Comparison of ENCODE assay signal across 13 mouse cellular contexts in the genomic region with DNA sequence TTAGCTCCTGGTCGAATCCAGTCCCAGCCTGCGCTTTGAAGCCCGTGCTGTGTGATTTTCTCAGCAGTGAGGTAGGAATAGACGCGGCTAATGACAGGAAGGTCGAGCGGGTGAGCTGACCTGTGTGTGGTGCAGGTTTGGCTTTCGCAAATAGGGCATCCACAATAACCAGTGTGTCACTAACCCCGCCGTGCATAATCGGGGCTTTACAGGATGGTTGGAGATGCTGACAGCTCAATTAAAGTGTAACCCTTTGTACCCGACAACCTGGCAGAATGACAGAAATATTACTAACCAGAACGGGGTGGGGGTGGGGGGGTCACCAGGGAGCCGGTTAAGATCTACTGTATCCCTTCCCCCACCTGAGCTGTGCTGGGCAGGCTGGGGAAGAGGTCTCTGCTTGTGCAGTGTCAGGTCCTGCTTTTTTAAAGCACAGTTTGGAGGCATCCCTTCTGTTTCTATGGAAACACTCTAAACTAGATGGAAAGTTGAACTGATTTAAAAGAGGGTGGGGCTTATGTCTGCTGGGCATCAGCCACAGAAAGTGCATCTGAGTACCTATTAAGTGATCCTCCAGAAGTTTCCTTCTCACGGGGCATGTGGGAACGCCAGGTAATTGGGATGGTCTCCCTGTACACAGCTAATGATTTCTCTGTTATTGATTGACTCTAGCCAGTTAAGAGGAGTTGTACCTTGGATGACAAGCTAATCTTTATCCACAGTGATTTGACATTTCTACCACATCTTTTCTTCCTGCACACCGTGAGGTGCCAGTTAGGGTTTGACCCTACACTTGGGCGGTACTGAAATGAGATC.
DNase-seq lines count a peak whose midpoint lies in the region; ATAC-seq lines count a peak whose summit lies in the region.
"Had no signal": no experiment of that assay in that cellular context is flagged by ENCODE, and none has a peak within 500 bp of the region (broad histone marks: within the 10 kb centered on the region; RNA-seq: fewer than 3 reads in every experiment).

No protein-coding gene starts in this region.

- ATAC-seq in forebrain, embryonic 13.5 days, result peak; percentile 83
- 0 out of 2 replicates have a peak, but pooled peaks have one; percentile 26 for ATAC-seq in limb, embryonic 11.5 days (ENCODE audit: insufficient number of reproducible peaks, low FRiP score, low TSS enrichment, low read depth)
- no peak for ATAC-seq in megakaryocyte progenitor cell, adult 5-6 weeks (replicated peaks; ENCODE audit: poor library complexity)
- ATAC-seq: intestine, embryonic 15.5 days had no signal

- no peak overlapping the region for H3K9ac ChIP-seq in forebrain, embryonic 13.5 days
- H3K9ac ChIP-seq in limb, embryonic 11.5 days (ENCODE audit: low read length), result no peak overlapping the region
- H3K9ac ChIP-seq: embryonic facial prominence, embryonic 13.5 days; heart, embryonic 13.5 days; intestine, embryonic 15.5 days; liver, embryonic 15.5 days had no signal

- H3K4me3 ChIP-seq in embryonic facial prominence, embryonic 10.5 days, result no peak overlapping the region
- no peak overlapping the region for H3K4me3 ChIP-seq in forebrain, embryonic 13.5 days
- no peak overlapping the region for H3K4me3 ChIP-seq in limb, embryonic 11.5 days (ENCODE audit: low read depth, low read length)
- H3K4me3 ChIP-seq: embryonic facial prominence, embryonic 13.5 days; heart, embryonic 13.5 days; intestine, embryonic 15.5 days; liver, embryonic 15.5 days had no signal

- WGBS in embryonic facial prominence, embryonic 10.5 days, result 57% methylated on average over 18 of the region's 18 CpGs
- 37% methylated on average over 18 of the region's 18 CpGs for WGBS in forebrain, embryonic 13.5 days
- WGBS in limb, embryonic 11.5 days, result 23% methylated on average over 18 of the region's 18 CpGs

- peak; percentile 58 for DNase-seq in embryonic facial prominence, embryonic 10.5 days (ENCODE audit: low spot score)
- DNase-seq in kidney, adult 8-10 months, result peak; percentile 77 to 84
- no peak for DNase-seq in limb, embryonic 11.5 days (ENCODE audit: low spot score)
- no peak for DNase-seq in layer of hippocampus, postnatal 10 days (ENCODE audit: low spot score in 2 of 2)
- DNase-seq in left cerebral cortex, adult 18-20 months (ENCODE audit: low spot score in 2 of 2), result no peak
- DNase-seq: cerebellum, adult 2 months had no signal

- no peaks in the 10 kb centered on the region for H3K9me3 ChIP-seq in embryonic facial prominence, embryonic 10.5 days
- H3K9me3 ChIP-seq in forebrain, embryonic 13.5 days (replicated peaks), result no peaks in the 10 kb centered on the region
- H3K9me3 ChIP-seq in limb, embryonic 11.5 days (ENCODE audit: control insufficient read depth, low read length), result no peaks in the 10 kb centered on the region
- H3K9me3 ChIP-seq: embryonic facial prominence, embryonic 13.5 days; heart, embryonic 13.5 days; intestine, embryonic 15.5 days; liver, embryonic 15.5 days had no signal

- peaks cover 64% of the 10 kb centered on the region for H3K4me1 ChIP-seq in embryonic facial prominence, embryonic 10.5 days
- H3K4me1 ChIP-seq in forebrain, embryonic 13.5 days, result peaks cover 22% of the 10 kb centered on the region
- peaks cover 26% of the 10 kb centered on the region for H3K4me1 ChIP-seq in limb, embryonic 11.5 days (ENCODE audit: control insufficient read depth, insufficient read depth, low read length)

- H3K27ac ChIP-seq in embryonic facial prominence, embryonic 10.5 days (replicated peaks), result no peak overlapping the region
- no peak overlapping the region for H3K27ac ChIP-seq in forebrain, embryonic 13.5 days
- H3K27ac ChIP-seq in limb, embryonic 11.5 days (replicated peaks; ENCODE audit: low read depth, low read length), result no peak overlapping the region
- H3K27ac ChIP-seq: embryonic facial prominence, embryonic 13.5 days; heart, embryonic 13.5 days; intestine, embryonic 15.5 days; liver, embryonic 15.5 days; macrophage had no signal

- no peak overlapping the region for H3K4me2 ChIP-seq in forebrain, embryonic 13.5 days
- H3K4me2 ChIP-seq in limb, embryonic 11.5 days (ENCODE audit: low read depth, severe bottlenecking), result no peak overlapping the region
- H3K4me2 ChIP-seq: embryonic facial prominence, embryonic 13.5 days; heart, embryonic 13.5 days; intestine, embryonic 15.5 days; liver, embryonic 15.5 days had no signal

- peaks cover 10% of the 10 kb centered on the region; the same call in 1 of the 2 replicates for H3K36me3 ChIP-seq in embryonic facial prominence, embryonic 10.5 days (replicated peaks)
- H3K36me3 ChIP-seq in forebrain, embryonic 13.5 days (ENCODE audit: poor library complexity, severe bottlenecking), result peaks cover 4% of the 10 kb centered on the region
- H3K36me3 ChIP-seq in limb, embryonic 11.5 days (ENCODE audit: control insufficient read depth, insufficient read depth, low read length), result no peaks in the 10 kb centered on the region
- H3K36me3 ChIP-seq: embryonic facial prominence, embryonic 13.5 days; intestine, embryonic 15.5 days; liver, embryonic 15.5 days had no signal

- no peaks in the 10 kb centered on the region for H3K27me3 ChIP-seq in embryonic facial prominence, embryonic 10.5 days (replicated peaks; ENCODE audit: low read depth, poor library complexity, severe bottlenecking)
- peaks cover 90% of the 10 kb centered on the region for H3K27me3 ChIP-seq in forebrain, embryonic 13.5 days
- H3K27me3 ChIP-seq in limb, embryonic 11.5 days (ENCODE audit: control insufficient read depth, insufficient read depth, low read length), result no peaks in the 10 kb centered on the region
- H3K27me3 ChIP-seq: embryonic facial prominence, embryonic 13.5 days; heart, embryonic 13.5 days; intestine, embryonic 15.5 days; liver, embryonic 15.5 days had no signal

Comparison
In these comparisons a context has a peak if more than half of its experiments do, and no peak if none do; other contexts are left out.
1. DNase-seq: peak in embryonic facial prominence, embryonic 10.5 days (single experiment) and kidney, adult 8-10 months (2 of 2); none in limb, embryonic 11.5 days (single experiment), layer of hippocampus, postnatal 10 days (0 of 2) and left cerebral cortex, adult 18-20 months (0 of 2).